Comparison of ENCODE assay signal across 24 mouse cellular contexts in the genomic region with DNA sequence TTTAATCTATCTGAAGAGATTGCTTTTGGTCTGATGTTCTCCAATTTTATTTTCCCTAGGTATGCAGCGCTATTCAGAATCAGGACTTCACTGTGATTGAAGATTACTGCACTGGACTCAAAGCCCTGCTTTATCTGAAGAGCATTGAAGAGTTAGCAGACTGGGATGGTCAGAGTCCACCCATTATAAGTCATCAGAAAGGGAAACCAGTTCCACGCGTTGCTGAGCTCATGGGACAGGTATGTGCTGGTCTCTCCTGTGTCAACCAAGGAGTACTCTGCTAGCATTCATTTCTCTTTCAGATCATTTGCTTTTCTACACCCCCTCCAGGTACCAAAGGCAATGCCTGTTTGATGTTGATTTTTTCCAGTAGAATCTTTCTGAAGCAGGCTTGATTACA.
"Had no signal": no experiment of that assay in that cellular context is flagged by ENCODE, and none has a peak within 500 bp of the region (broad histone marks: within the 10 kb centered on the region; RNA-seq: fewer than 3 reads in every experiment).

No protein-coding gene starts in this region.

- H3K36me3 ChIP-seq: kidney, embryonic 15.5 days; limb, embryonic 12.5 days; limb, embryonic 15.5 days; midbrain, embryonic 15.5 days; neural tube, embryonic 12.5 days; neural tube, embryonic 15.5 days had no signal

- H3K27me3 ChIP-seq: kidney, embryonic 15.5 days; limb, embryonic 12.5 days; limb, embryonic 15.5 days; midbrain, embryonic 15.5 days; neural tube, embryonic 12.5 days; neural tube, embryonic 15.5 days had no signal

- H3K4me3 ChIP-seq: kidney, embryonic 15.5 days; left cerebral cortex, adult 2 months; limb, embryonic 12.5 days; limb, embryonic 15.5 days; midbrain, embryonic 15.5 days; neural tube, embryonic 12.5 days; neural tube, embryonic 15.5 days had no signal

- H3K4me1 ChIP-seq: kidney, embryonic 15.5 days; limb, embryonic 12.5 days; limb, embryonic 15.5 days; midbrain, embryonic 15.5 days; neural tube, embryonic 12.5 days; neural tube, embryonic 15.5 days had no signal

- ATAC-seq: liver, postnatal 0 days; midbrain, embryonic 15.5 days had no signal

- H3K27ac ChIP-seq: kidney, embryonic 15.5 days; left cerebral cortex, adult 2 months; limb, embryonic 12.5 days; limb, embryonic 15.5 days; liver, embryonic 14.5 days; midbrain, embryonic 15.5 days; neural tube, embryonic 12.5 days; neural tube, embryonic 15.5 days had no signal

- DNase-seq: kidney, adult 11 months; kidney, adult 8-10 months; kidney, postnatal 10 days; kidney, postnatal 36 days; layer of hippocampus, postnatal 36 days; left cerebral cortex, postnatal 4 days; liver, postnatal 0 days; lung, postnatal 14 days; lung, postnatal 4 days; right cerebral cortex, postnatal 25 days; spleen, adult 18-20 months; thymus, adult 2 months; thymus, postnatal 14 days; thymus, postnatal 4 days had no signal

- H3K9me3 ChIP-seq: kidney, embryonic 15.5 days; limb, embryonic 12.5 days; limb, embryonic 15.5 days; midbrain, embryonic 15.5 days; neural tube, embryonic 12.5 days; neural tube, embryonic 15.5 days had no signal

- H3K4me2 ChIP-seq: kidney, embryonic 15.5 days; limb, embryonic 12.5 days; limb, embryonic 15.5 days; liver, embryonic 11.5 days; midbrain, embryonic 11.5 days; midbrain, embryonic 15.5 days; neural tube, embryonic 12.5 days; neural tube, embryonic 15.5 days had no signal

- H3K9ac ChIP-seq: kidney, embryonic 15.5 days; limb, embryonic 12.5 days; limb, embryonic 15.5 days; liver, embryonic 14.5 days; liver, postnatal 0 days; midbrain, embryonic 15.5 days; neural tube, embryonic 12.5 days; neural tube, embryonic 15.5 days had no signal
